Mouse (Mus musculus): ENCODE data around the gene Sf1.
A peak's percentile ranks its signal among the peaks of the same experiment; 100 is the strongest.

Gene Sf1

DNA sequence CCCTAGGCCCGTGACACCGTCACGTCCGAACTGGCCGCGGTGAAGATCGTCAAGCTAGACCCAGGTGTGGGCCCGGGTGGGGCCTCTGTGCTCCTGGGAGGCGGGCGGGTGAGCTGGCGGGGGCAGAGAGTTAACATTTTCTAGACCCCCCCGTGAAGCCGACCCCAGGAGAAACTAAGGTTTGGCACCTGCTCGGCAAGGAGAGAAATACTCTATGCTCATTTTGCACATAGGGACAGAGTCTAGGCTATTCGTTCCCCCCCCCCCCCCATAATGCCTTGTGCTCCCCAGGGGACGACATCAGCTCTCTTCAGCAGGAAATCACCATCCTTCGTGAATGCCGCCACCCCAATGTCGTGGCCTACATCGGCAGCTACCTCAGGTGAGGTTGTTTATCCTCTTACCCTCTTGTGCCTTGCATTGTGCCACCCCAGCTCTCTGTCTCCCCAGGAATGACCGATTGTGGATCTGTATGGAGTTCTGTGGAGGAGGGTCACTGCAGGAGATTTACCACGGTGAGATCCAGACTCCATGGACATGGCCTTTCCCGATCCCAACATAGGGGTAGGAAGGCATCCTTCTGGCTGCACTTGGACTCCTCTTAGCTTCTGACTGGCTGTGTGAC lies 21.9 kb upstream of the Sf1 start:
- DNase-seq: peak; percentile 32 to 42

DNA sequence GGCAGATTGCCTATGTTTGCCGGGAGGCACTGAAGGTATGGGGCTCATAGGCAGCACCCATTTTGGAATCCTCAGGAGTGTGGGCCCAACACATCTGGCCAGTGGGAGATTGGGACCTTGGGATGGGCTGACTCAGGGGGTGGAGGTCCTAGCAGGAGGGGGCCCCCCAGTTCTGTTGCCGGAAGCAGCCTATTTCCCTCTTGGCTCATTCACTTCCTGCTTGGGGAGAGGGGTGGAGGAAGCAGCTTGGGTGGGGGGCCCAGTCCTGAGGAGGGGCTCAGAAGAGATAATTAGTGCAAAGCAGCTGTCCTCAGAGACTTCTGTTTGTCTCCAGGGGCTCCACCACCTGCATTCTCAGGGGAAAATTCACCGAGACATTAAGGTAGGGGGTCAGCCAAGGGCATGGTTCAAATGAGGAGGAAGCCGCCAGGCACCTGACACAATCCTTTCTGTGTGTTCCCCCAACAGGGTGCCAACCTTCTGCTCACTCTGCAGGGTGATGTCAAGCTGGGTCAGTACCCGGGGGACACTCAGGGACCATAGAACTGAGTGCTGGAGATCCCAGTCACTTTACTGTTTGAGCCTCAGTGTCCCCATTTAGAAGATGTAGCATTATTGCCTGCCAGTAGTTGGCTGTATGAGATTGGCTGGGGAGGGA lies 21.1 kb upstream of the Sf1 start:
- DNase-seq: peak in 1 of 2 experiments; percentile 33

DNA sequence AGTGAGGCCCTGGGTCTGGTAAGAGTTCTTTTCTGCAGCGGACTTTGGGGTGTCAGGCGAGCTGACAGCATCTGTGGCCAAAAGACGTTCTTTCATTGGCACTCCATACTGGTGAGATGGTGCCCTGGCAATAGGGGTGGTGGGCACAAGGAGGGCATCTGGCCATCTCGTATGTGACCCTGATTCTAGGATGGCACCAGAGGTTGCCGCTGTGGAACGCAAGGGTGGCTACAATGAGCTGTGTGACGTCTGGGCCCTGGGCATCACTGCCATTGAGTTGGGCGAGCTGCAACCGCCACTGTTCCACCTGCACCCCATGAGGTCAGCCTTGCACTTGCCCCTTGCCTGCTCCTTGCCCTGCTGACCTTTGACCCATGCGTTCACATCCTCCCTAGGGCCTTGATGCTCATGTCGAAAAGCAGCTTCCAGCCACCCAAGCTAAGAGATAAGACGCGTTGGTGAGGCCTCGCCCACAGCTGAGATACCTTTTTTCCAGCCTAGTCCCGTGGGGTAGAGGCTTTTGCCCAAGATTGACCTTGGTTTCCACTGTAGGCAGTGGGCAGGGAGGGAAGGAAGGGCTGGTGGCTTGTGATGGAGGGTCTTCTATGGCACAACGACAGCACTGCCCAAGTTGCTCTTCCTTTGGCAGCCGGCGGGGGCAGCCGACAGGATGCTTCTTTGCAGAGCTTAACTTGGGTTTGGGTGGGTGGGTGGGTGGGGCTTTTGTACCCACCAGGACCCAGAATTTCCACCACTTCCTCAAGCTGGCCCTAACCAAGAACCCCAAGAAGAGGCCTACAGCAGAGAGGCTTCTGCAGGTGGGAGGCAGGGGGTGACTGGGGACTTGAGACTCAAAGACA lies 20.2 kb upstream of the Sf1 start:
- DNase-seq: no peak

DNA sequence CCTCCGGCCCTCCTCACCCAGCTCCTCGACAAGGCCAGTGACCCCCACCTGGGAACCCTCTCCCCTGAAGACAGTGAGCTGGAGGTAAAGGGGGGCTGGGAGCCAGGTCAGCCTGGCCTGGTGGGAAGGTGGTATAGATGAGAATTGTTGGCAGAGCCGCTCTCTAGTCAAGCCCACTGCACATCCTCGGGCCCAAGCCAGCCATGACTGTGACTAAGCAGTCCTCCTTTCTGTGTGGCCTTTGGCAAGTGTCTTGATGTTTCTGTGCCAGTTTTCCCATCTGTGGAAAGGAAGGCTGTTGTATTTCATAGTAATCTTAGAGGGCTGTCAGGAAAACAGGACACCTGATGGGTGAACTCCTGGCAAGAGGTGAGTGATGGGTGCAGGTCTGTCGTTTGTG lies 19.5 kb upstream of the Sf1 start:
- no peak for DNase-seq

DNA sequence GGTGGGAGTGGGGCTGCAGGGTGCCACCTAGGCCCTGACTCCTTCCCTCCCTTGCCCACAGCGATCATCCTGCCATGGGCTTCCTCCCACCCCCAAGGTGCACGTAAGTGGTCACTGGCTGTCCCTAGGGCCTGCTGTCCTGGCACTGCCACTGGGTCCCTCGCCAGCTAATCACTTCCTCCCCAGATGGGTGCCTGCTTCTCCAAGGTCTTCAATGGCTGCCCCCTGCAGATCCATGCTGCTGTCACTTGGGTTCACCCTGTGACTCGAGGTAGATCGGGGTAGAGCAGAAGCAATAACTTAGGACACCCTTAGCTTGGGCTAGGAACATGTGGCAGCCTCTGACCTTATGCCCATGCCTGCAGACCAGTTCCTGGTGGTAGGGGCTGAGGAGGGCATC lies 17.5 kb upstream of the Sf1 start:
- no peak for DNase-seq

DNA sequence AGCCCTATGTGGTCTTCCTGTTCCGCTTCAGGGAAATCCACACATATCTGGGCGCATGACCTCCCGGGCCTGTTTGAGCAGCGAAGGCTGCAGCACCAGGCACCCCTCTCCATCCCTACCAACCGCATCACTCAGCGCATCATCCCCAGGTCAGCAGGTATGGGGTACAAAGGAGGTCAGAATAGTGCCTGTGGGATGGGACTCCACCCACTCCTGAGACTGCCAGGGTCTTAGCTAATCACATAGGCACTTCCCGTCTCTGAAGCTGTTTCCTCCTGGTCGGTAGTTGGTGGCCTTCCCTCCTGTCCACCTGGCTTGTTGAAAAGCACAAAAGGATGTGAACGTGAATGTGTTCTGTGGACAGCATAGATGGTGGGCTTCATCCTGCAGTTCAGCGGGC lies 16.8 kb upstream of the Sf1 start:
- no peak for DNase-seq

DNA sequence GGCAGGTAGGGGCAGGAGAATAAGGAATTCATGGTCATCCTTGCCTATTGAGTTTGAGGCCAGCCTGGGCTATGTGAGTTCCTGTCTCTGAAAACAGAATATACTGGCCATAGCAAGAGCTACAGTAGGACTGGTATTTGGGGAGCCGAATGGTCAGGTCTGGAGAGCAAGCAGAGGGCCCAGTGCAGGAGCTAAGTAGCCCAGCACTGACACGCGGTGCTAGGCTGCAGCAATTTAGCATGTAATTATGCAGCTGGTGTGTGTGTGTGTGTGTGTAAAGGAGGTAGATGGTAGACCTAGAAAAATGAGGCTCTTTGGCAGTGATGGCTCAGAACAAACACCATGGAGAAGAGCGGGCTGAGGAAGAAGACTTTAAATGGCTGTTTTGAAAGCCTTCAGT lies 15.9 kb upstream of the Sf1 start:
- no peak for DNase-seq

DNA sequence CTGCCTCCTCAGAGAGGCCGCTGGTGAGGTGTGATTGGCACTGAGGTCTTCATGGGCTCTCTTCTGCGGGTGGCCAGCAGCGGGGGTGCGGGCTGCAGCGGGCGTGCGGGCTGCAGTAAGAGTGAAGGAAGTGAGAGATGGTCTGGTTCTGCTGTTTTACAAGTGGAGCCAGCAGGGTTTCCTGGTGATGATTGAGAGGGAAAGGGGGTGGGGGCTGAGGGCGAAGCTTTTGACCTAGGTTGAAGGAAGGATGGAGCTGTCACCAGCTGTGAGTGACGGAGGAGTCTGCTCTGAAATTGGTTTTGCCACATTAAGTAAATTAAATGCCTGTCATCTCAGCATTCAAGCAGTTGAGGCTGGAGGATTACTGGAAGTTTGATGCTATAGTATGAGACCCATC lies 14.8 kb upstream of the Sf1 start:
- DNase-seq: no peak

DNA sequence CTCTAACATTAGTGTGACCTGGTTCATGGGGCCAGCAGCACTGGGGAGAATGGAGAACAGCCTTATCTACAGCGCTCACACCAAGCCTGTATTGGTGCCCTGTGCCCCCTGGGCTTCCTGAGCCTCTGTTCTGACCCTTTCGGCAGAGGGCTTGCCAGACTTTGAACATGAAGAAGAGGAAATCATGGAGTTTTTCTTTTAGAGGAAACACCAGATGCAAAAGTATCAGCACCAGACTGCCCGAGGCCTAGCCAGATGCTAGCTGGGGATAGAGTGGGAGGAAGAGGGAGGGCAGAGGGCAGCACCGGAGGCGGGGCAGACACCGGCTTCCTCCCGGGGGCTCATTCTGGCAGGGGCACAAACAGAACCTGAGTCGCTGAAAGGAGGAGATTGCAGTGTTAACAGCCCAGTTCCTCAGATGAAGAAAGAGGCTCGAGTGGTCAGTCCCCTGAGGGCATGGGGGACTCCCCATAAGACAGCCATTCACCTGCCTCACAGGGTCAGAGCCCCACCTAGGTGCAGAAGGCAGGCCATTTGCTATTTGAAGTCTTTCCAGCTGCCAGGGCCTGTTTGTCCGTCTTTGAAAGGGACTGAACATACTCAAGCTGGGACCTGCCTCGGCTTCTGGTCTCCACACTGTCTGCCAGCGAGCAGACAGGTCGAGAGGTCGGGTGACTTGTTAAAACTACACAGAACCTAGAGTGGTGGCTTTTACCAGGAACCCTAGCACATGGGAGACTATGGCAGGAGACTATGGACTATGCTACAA lies 14.1 kb upstream of the Sf1 start:
- DNase-seq: no peak

DNA sequence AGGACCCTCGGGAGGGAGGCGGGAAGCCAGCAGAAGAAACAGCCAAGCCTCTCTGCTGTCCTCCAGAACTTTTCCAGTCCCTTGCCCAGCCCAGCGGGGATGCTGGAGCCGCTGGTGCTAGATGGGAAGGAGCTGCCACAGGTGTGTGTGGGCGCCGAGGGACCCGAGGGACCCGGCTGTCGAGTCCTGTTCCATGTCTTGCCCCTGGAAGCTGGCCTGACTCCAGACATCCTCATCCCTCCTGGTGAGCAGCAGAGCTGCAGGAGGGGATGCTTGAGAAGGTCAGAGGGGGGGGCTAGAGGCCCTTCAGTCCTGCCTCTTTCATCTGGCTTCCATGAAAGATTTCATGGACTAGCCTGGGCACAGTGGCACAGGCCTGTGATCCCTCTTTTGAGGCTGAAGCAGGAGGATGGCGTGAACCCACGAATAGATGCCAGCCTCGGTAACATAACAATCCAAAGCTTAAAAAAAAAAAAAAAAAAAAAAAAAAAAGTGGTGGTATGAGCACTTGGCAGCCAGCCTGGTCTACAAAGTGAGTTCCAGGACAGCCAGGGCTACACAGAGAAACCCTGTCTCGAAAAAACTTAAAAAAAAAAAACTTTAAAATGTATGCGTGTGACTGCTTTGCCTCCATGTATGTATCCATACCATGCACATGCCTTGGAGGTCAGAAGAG lies 11.9 kb upstream of the Sf1 start:
- no peak for DNase-seq

DNA sequence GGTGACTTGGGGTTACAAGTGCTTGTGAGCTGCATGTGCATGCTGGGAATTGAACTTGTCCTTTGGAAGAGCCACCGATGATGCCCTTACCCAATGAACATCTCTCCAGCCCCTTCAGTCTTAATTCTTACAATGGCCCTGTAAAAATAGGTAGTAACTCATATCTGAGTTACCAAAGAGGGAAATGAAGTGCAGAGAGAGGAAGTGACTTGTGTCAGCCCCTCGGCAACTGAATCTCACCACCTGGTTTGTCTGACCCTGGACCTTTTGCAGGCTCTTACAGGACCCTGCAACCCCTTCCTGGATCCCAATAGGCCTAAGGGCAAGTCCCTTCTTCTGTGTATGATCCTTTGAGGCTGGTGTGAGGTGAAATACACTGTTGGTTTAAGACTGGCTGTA lies 11.4 kb upstream of the Sf1 start:
- no peak for DNase-seq

DNA sequence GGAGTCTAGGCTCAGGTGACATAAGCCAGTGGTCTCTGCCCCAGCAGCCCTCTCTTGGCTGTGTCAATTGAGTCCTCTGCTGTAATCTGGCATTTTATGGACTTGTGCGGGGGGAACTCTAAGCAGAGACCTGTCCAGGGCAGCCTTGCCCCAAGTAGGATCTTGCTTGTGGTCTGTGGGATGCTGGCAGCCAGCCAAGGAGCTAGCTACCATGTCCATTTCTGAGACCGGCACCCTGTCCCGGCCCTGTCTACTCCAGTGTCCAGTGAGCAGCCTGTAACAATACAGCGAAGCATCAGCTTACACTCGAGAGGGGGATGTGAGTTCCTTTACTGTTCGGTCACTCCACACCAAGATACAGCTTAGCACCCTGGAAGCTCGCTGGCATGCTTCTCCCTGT lies 9.5 kb upstream of the Sf1 start:
- no peak for DNase-seq

DNA sequence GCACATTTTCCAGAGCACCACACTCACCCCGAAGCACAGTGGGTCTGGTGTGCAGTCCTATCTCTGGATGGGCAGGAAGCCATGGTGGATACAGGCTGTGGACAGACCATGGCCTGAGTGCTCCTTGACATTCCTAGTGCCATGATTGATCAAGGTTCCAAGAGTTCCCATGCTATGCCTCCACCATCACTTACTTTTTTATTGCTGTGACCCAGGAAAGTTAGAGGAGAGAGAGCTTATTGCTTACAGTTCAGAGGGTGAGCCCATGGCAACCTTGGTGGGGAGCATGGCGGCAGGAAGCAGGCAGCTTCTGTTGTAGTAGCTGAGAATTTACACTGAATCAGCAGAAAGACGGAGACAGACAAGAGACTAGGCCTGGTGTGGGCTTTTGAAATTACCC lies 2.2 kb upstream of the Sf1 start:
- DNase-seq: no peak

DNA sequence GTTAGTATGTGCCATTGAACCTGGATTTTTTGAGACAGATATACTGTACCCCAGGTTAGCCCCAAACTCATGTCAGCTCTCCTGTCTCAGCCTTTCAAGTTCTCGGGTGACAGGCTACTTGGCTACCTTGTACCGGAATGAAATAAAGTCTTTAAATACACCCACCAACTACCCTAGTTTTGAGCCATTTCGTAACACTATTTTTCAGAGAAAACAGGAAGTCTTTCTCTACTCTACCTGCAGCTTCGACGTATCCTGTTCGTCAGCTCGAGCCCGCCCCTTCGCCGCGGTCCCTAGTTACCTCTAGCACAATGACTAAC lies 439 bp upstream of the Sf1 start:
- no peak for DNase-seq

DNA sequence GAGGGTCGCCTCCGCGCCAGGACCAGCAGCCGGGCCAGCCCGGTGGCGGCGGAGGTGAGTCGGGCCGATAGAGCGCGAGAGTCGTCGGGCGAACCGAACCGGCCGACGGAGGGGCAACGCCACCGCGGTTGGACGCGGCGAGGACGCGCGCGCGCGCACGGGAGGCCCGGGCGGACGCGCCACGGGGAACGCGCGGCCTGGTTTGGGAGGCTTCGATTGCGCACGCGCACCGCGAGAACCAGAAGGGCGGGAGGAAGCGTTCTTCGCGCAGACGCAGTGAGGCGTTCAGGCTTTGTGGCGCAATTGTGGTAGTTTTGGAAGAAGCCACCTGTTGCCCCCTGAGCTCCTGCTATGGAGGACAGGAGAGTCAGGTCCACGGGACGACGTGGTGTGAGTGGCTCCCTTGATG lies 831 bp downstream of the Sf1 start:
- peak; percentile 87 to 91 for DNase-seq

DNA sequence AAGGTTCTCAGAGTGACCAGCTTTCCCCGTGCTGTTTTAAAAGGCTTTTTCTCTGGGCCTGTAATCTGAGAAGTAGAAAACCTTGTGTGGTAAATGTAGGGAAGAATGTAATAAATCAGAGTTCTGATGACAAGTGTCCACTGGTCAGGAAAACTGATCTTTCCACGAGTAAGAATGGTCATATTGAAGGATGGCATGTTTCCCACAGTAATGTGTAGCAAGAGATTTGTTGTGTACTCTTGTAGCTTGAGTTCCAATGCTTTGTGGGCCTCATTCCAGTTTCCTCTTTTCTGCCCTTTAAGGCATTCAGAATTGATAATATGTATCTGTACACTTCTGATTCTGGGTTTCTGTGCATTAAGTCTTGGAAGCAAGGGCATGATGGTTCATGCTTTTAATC lies 1.4 kb downstream of the Sf1 start:
- DNase-seq: no peak

DNA sequence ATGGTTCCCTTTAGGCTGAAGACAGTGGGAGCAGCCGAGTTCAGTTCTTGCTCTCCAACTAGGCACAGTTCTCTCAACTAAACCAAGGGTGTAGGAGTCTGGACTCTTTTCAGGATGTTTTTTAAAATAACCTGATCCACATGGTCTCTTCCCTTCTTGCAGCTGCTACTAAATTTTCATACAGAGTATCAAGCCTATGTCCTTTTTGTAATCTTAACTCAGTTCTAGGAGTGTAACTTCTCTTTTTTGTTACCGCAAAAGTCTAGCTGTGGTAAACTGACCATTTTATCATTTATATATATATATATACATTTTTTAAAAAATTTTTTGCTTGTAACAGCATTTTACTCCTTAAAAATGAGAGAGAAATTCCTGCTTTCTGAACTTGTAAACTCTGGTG lies 6.7 kb downstream of the Sf1 start:
- no peak for DNase-seq

DNA sequence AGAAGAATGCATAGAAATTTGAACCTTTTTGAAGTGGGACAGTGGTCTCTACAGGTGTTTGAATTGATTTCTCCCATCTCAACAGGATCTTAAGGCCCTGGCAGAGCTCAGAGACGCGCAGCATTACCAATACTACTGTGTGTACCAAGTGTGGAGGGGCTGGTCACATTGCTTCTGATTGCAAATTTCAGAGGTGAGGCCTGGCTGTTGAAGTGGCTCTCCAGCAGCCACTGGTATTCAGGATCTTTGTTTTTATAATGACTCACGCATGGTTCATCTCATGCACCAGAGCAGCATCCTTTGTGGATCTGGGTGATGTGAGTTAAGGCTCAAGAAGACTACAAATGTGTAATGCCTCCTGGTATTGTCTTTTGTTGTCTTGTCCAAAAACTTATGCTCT lies 8.9 kb downstream of the Sf1 start:
- DNase-seq: no peak

DNA sequence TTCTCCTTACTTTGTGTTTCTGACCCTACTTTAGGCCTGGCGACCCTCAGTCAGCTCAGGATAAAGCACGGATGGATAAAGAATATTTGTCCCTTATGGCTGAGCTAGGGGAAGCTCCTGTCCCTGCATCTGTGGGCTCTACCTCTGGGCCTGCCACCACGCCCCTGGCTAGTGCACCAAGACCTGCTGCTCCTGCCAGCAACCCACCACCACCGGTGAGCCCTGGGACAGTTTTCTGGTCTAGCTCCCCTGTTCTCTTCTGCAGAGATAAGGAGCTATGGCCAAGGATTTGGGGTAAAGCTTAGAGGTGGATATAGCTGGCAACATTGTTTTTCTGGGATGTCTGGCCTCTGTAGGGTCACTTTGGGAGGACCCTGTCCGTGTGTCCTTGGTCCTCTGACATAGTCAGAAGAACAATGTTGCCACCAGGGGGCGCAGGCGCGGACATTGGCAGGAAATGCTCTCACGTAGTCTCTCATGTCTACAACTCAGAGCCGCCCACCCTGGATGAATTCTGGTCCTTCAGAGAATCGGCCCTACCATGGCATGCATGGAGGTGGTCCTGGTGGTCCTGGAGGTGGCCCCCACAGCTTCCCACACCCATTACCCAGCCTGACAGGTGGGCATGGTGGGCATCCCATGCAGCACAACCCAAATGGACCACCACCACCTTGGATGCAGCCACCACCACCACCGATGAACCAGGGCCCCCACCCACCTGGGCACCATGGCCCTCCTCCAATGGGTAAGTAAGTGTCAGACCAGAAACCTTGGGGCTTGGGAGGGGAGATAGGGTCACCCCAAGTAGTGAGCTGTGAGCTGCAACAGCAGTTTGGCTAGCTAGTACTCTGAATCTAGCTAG lies 10.3 kb downstream of the Sf1 start:
- DNase-seq: peak; percentile 64 to 89

DNA sequence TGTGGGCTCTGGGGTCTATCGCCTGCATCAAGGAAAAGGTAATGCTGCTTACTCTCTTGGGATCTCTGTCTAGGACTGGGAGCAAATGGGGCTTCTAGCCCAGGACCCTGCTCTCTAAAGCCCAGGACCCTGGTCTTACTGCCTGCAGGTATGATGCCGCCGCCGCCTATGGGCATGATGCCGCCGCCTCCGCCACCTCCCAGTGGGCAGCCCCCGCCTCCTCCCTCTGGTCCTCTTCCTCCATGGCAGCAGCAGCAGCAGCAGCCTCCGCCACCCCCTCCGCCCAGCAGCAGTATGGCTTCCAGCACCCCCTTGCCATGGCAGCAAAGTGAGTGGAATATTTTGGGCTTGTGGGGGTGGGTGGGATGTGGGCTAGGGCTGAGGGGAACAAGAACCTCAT lies 11.1 kb downstream of the Sf1 start:
- no peak for DNase-seq

DNA sequence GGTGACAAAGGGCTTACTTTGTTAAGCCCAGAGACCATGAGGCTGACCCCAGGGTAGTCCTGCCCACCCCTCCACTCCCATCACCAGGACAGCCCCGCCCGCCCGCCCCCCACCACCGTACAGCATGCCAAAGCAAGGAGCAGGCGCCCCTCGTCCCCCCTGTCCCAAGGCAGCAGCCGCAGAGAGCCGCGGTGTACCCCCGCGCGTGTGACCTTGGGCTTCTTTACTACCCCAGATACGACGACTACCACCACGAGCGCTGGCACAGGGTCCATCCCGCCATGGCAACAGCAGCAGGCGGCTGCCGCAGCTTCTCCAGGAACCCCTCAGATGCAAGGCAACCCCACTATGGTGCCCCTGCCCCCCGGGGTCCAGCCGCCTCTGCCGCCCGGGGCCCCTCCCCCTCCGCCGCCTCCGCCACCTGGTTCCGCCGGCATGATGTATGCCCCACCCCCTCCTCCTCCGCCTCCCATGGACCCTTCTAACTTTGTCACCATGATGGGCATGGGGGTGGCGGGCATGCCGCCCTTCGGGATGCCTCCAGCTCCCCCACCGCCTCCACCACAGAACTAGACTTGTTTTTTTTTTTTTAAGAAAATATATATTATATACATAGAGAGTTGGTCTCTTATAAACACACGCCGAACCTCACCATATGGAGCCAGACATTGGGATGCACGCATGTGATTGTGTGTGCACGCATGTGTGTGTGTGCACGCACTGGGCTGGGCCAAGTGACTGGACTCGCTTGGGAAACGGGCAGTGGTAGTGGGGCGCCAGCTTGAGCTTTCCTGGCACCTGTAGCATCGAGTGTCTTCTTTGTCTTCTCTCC lies 12.1 kb downstream of the Sf1 start:
- no peak for DNase-seq

All from spleen, adult 18-20 months (tissue).